Mouse (Mus musculus) granulocyte monocyte progenitor cell, adult 5-6 weeks (primary cell): Measurements from ENCODE around the gene Abtb1. TPM values are rescaled to one million over a fixed set of nuclear protein-coding genes. Genes with fewer than 3 reads are reported as not detected.

Experiments used
- ATAC-seq: replicated peaks from 2 replicates; pipeline ENCODE4 v1.8.0; 2016; ENCODE audit warnings: mild to moderate bottlenecking, moderate TSS enrichment, inconsistent platforms; ENCODE audit not compliant: poor library complexity, severe bottlenecking
- total RNA-seq, 2 experiments: library from RNA; stranded (forward) in 1 of 2; stranded (reverse) in 1 of 2; fragments of 200-712, 200-1000 nt in 1 of 2; fragments of >200 nt in 1 of 2; fragmentation: Nextera tagmentation in 1 of 2; gene quantifications; 2 replicates each; pipeline ENCODE4 v1.2.3; 2014 to 2017

The Abtb1 gene
- total RNA-seq (2014; fragmentation: Nextera tagmentation) (19.7 and 21.6 TPM in 2 replicates), total RNA-seq (2017) (22.3 and 35.6 TPM in 2 replicates)

GRCm38 (mm10) chr6:88841781-88842689 lies at the start of gene Abtb1:
TSS of gene Abtb1 (minus strand) at chr6:88841984.
- peak; percentile 73 for ATAC-seq

- ATAC-seq: no peak
Measured at GRCm38 (mm10) chr6:88890832-88891231, 49.0 kb upstream of the Abtb1 start.

- ATAC-seq: no peak
Measured at GRCm38 (mm10) chr6:88889410-88890042, 47.7 kb upstream of the Abtb1 start.

- ATAC-seq: no peak
Measured at GRCm38 (mm10) chr6:88886417-88886967, 44.7 kb upstream of the Abtb1 start.

GRCm38 (mm10) chr6:88885644-88886416 lies 44.0 kb upstream of the Abtb1 start:
- no peak for ATAC-seq

DNA sequence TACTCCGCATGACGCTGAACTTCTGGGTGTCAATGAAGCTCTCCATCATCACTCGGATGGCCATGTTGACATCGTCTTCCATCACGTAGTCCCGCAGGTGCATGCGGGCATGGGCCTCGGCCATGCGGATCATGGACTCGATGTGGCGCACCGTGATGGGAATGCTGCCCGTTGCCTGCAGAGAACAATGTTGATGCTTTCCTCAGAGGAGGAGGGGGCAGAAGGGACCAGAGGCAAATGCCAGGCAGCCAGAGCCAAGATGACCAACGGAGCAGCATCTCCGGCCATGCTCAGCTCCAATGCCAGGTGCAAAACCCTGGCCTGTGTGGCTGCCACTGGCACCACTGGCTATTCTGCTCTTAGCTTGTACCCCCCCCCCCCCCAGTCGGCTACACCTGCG lies 42.9 kb upstream of the Abtb1 start:
- no peak for ATAC-seq

- no peak for ATAC-seq
Measured at GRCm38 (mm10) chr6:88884195-88884594, 42.4 kb upstream of the Abtb1 start.

DNA sequence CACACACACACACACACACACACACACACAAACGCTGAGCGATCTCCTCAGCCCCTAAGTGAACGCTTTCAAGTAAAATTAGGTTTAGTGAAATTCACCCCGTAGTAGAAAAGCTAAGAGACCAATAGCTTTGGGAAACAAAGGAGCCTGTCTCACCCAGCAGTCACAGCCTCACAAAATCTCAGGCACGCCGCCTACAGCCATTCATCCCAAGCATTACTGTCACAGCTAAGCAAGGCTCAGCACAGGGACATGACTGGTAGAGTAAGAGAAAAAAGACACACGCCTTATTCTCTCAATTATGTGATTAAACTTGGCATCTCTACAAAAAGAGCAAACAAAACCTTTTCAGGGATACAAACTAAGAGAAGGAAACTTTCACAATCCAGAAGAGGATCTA lies 39.5 kb upstream of the Abtb1 start:
- no peak for ATAC-seq

GRCm38 (mm10) chr6:88879471-88879870 lies 37.7 kb upstream of the Abtb1 start:
- no peak for ATAC-seq

DNA sequence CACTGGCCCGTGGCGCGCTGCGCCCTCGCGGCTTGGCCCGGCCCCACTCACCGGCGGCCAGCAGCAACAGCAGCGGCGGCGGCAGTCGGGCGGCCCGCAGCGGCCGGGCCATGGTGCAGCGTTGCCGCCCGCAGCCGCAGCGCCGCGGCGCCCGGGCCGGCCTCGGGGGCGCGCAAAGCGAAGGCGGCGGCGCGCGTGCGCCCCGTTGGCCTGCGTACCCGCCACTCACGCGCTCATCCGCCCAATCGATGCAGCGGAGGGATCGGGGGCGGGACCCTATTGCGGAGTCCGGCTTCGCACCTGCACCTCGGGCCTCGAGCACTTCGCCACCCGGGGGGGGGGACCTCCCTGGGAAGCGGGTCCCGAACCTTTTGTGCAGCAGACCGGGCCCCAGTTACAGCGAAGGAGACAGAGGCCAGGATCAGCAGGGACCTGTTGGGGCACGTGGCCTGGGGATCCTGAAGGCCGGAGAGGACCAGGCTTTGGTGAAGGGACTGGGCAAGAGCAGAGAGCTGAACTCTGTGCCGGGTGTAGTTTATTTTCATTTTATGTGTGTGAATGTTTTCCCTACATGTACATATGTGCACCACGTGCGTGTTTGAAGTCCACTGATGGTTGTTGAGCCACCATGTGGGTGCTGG lies 33.2 kb upstream of the Abtb1 start, which contains the start of gene Podxl2:
Podxl2 (minus strand) TSS at position 177 of the 641 bp plus-strand sequence.
- ATAC-seq: peak; percentile 65

DNA sequence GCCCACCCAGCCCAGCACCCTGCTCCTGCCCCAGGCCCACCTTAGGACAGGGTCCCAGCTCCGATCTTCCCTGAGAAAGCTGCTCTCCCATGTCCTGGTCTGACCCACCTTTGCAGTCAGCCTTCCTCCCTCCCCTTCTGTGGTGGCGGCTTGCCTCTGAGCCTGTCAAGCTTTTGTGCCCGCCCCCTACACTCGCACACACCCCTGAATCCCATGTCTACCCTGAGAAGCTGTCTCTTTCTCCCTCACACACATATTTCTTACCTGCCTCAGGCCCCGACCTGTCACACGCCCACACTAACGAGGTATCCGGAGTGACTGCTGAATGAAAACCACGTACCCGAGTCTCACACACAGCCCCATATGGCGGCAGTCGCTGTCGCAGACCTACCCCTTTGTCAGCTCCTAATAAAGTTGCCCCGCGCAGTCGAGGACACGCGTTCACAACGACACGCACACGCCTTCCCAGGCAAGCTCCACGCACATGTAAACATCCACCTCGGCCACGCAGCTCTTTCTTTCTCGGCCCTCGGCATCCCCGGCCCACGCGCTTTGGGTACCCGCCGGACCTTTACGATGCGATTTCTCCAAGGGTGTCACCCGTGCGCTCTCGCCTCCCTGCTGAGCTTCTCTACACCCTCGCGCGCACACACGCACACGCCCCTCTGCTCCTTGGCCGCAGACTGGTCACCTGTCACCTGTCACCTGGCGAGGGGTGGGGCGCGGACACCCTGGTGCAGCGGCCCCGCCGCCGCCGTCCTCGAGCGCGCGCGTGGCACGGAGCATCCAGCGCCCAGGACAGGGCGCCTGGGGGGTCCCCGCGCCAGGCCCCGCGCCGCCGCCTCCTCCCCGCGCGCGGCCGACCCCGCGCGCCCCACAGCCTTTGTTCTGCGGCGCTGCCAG lies 32.4 kb upstream of the Abtb1 start:
- ATAC-seq: no peak

- no peak for ATAC-seq
Measured at GRCm38 (mm10) chr6:88872811-88873210, 31.0 kb upstream of the Abtb1 start.

- no peak for ATAC-seq
Measured at GRCm38 (mm10) chr6:88871546-88871945, 29.8 kb upstream of the Abtb1 start.

- no peak for ATAC-seq
Measured at GRCm38 (mm10) chr6:88870594-88870993, 28.8 kb upstream of the Abtb1 start.

GRCm38 (mm10) chr6:88869459-88869858 lies 27.7 kb upstream of the Abtb1 start:
- no peak for ATAC-seq

DNA sequence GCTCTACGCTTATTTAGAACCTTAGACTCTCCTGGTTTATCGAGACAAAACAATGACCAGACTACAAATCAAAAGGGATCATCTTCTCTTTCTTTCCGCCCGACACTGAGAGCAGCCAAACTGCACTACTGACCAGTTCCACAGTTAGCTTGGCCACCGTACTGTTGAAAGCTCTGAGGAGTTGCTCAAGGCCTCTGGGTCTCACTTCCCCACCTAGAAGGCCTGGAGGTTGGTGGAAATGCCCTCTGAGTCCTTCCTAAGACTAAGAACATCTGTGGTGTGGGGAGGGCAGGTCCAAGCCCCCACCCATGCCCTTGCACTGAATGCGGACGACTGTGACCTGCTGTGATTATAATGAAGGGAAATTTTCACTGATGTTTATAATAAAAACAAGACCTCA lies 23.9 kb upstream of the Abtb1 start:
- ATAC-seq: peak; percentile 81

DNA sequence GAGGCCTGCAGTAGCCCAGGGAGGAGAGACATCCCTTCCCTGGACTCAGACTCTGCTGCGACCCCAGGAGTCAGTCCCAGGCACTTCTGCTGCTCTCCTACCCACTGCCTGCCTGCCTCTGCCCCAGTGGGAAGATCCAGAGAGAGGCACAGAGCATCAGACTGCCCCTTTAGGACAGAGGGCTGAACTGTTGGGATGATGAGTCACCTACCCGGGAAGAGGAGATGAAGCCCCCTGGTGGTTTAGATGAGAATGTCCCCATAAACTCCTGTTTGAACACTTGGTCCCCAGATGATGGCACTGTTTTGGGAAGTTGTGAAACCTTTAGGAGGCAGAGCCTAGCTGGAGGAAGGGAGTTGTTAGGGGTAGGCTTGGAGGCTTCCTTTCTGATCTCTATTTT lies 19.1 kb upstream of the Abtb1 start:
- peak; percentile 88 for ATAC-seq

GRCm38 (mm10) chr6:88858341-88858740 lies 16.6 kb upstream of the Abtb1 start:
- no peak for ATAC-seq

- no peak for ATAC-seq
Measured at GRCm38 (mm10) chr6:88857830-88858229, 16.0 kb upstream of the Abtb1 start.
